Mouse (Mus musculus): ENCODE measurements around the gene Anp32b.

DNA sequence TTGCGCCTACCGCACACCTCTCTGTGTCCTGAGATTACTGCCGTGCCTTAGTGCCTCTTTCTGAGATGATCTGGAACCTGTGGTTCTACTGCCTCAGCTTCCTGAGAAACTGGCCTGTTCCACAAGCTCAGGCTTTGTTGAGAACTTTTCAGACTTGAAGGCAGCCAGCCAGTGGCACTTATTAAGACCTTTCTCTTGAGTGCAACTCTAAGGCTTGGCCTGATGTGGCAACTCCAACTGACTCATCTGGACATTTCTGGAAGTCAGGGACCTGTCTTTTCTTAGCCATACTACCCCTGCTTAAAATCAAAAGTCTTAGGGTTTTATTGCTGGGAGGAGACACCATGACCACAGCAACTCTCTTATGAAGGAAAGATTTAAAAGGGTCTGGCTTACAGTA, 6.5 kb downstream of the Anp32b start:
- TF ChIP-seq CTCF (IDR thresholded peaks at IDR 0.05; ENCODE audit: low read depth) (no peak), EP300 (IDR thresholded peaks at IDR 0.05; ENCODE audit: low read depth) (no peak)
